ENCODE assay signal across 25 mouse cellular contexts in genomic region chr9:102344086-102344930, GRCm38 (mm10). TPM values are rescaled to one million over a fixed set of nuclear protein-coding genes. Genes with fewer than 3 reads are reported as not detected.
DNase-seq lines count a peak whose midpoint lies in the region; ATAC-seq and TF ChIP-seq lines count a peak whose summit lies in the region.
"Had no signal": no experiment of that assay in that cellular context is flagged by ENCODE, and none has a peak within 500 bp of the region (broad histone marks: within the 10 kb centered on the region; RNA-seq: fewer than 3 reads in every experiment).

No protein-coding gene starts in this region.

- peaks cover 25% of the 10 kb centered on the region for H3K4me1 ChIP-seq in forebrain, embryonic 10.5 days
- peaks cover 13% of the 10 kb centered on the region for H3K4me1 ChIP-seq in forebrain, embryonic 14.5 days (ENCODE audit: control insufficient read depth, insufficient read depth, low read length)
- no peaks in the 10 kb centered on the region for H3K4me1 ChIP-seq in liver, postnatal 0 days (ENCODE audit: insufficient read depth)
- H3K4me1 ChIP-seq in liver, embryonic 12.5 days, result no peaks in the 10 kb centered on the region
- H3K4me1 ChIP-seq in embryonic facial prominence, embryonic 10.5 days, result peaks cover 7% of the 10 kb centered on the region; the same call in 1 of the 2 replicates
- H3K4me1 ChIP-seq in hindbrain, postnatal 0 days (ENCODE audit: insufficient read depth, low read length), result peaks cover 3% of the 10 kb centered on the region; the same call in 1 of the 2 replicates
- H3K4me1 ChIP-seq: embryonic facial prominence, embryonic 15.5 days; intestine, embryonic 15.5 days; liver, embryonic 13.5 days; neural tube, embryonic 12.5 days had no signal

- no peak overlapping the region for H3K9ac ChIP-seq in forebrain, embryonic 14.5 days (ENCODE audit: low read length)
- H3K9ac ChIP-seq in liver, postnatal 0 days (replicated peaks), result no peak overlapping the region
- no peak overlapping the region for H3K9ac ChIP-seq in liver, embryonic 12.5 days
- no peak overlapping the region for H3K9ac ChIP-seq in hindbrain, postnatal 0 days (replicated peaks; ENCODE audit: low read length)
- H3K9ac ChIP-seq: embryonic facial prominence, embryonic 15.5 days; hindbrain, embryonic 15.5 days; intestine, embryonic 15.5 days; liver, embryonic 13.5 days; lung, embryonic 14.5 days; midbrain, embryonic 15.5 days; neural tube, embryonic 12.5 days had no signal

- no peak overlapping the region for H3K4me2 ChIP-seq in forebrain, embryonic 14.5 days (ENCODE audit: low read length)
- no peak overlapping the region for H3K4me2 ChIP-seq in liver, postnatal 0 days (ENCODE audit: low read depth, low read length)
- no peak overlapping the region for H3K4me2 ChIP-seq in liver, embryonic 12.5 days
- no peak overlapping the region for H3K4me2 ChIP-seq in hindbrain, postnatal 0 days (ENCODE audit: low read depth, low read length)
- H3K4me2 ChIP-seq: embryonic facial prominence, embryonic 15.5 days; hindbrain, embryonic 15.5 days; intestine, embryonic 15.5 days; liver, embryonic 13.5 days; lung, embryonic 14.5 days; midbrain, embryonic 15.5 days; neural tube, embryonic 12.5 days had no signal

- H3K36me3 ChIP-seq in forebrain, embryonic 10.5 days (replicated peaks), result no peaks in the 10 kb centered on the region
- H3K36me3 ChIP-seq in forebrain, embryonic 14.5 days (ENCODE audit: control insufficient read depth, insufficient read depth, low read length), result no peaks in the 10 kb centered on the region
- H3K36me3 ChIP-seq in liver, postnatal 0 days (replicated peaks; ENCODE audit: insufficient read depth, low read length), result no peaks in the 10 kb centered on the region
- H3K36me3 ChIP-seq in liver, embryonic 12.5 days, result no peaks in the 10 kb centered on the region
- no peaks in the 10 kb centered on the region for H3K36me3 ChIP-seq in embryonic facial prominence, embryonic 10.5 days (replicated peaks)
- no peaks in the 10 kb centered on the region for H3K36me3 ChIP-seq in hindbrain, postnatal 0 days (ENCODE audit: insufficient read depth, low read length)
- H3K36me3 ChIP-seq: embryonic facial prominence, embryonic 15.5 days; hindbrain, embryonic 15.5 days; intestine, embryonic 15.5 days; liver, embryonic 13.5 days; midbrain, embryonic 15.5 days; neural tube, embryonic 12.5 days had no signal

- WGBS in forebrain, embryonic 10.5 days, result 86% methylated on average over 10 of the region's 10 CpGs
- 71% methylated on average over 10 of the region's 10 CpGs for WGBS in forebrain, embryonic 14.5 days
- WGBS in liver, postnatal 0 days (ENCODE audit: insufficient replicate concordance), result 76% methylated on average over 10 of the region's 10 CpGs
- 66% methylated on average over 10 of the region's 10 CpGs for WGBS in liver, embryonic 12.5 days (ENCODE audit: insufficient replicate concordance)
- 85% methylated on average over 10 of the region's 10 CpGs for WGBS in embryonic facial prominence, embryonic 10.5 days
- 73% methylated on average over 10 of the region's 10 CpGs for WGBS in hindbrain, postnatal 0 days

- DNase-seq in forebrain, embryonic 10.5 days (ENCODE audit: extremely low spot score, low spot score), result peak; percentile 6
- DNase-seq in forebrain, embryonic 14.5 days (ENCODE audit: low spot score), result no peak
- peak; percentile 6 for DNase-seq in liver, postnatal 0 days
- DNase-seq in cerebellum, adult 9-10 months, result peak; percentile 70
- DNase-seq in embryonic facial prominence, embryonic 10.5 days (ENCODE audit: low spot score), result peak; percentile 5
- no peak for DNase-seq in hindbrain, postnatal 0 days (ENCODE audit: low spot score)
- DNase-seq: adrenal gland, postnatal 25 days; embryo, embryonic 11 days; gastrocnemius, postnatal 25 days; kidney, adult 8-10 months; kidney, postnatal 14 days; left cerebral cortex, postnatal 4 days; liver, embryonic 13.5 days; lung, embryonic 14.5 days; lung, postnatal 36 days; thymus, postnatal 25 days had no signal

- no peak for TF ChIP-seq EP300 in liver, postnatal 0 days (IDR thresholded peaks at IDR 0.05; ENCODE audit: low read depth)

- TF ChIP-seq CTCF in liver, postnatal 0 days (IDR thresholded peaks at IDR 0.05; ENCODE audit: low read depth), result no peak
- TF ChIP-seq CTCF in hindbrain, postnatal 0 days (IDR thresholded peaks at IDR 0.05; ENCODE audit: low read depth), result no peak

- no peak overlapping the region for H3K27ac ChIP-seq in forebrain, embryonic 10.5 days
- H3K27ac ChIP-seq in forebrain, embryonic 14.5 days (ENCODE audit: low read depth, low read length), result no peak overlapping the region
- H3K27ac ChIP-seq in liver, postnatal 0 days (ENCODE audit: low read depth), result no peak overlapping the region
- no peak overlapping the region for H3K27ac ChIP-seq in liver, embryonic 12.5 days
- H3K27ac ChIP-seq in embryonic facial prominence, embryonic 10.5 days (replicated peaks), result no peak overlapping the region
- H3K27ac ChIP-seq in hindbrain, postnatal 0 days, result no peak overlapping the region
- H3K27ac ChIP-seq: embryonic facial prominence, embryonic 15.5 days; hindbrain, embryonic 15.5 days; intestine, embryonic 15.5 days; liver, embryonic 13.5 days; midbrain, embryonic 15.5 days; neural tube, embryonic 12.5 days had no signal

- H3K9me3 ChIP-seq in forebrain, embryonic 10.5 days, result no peaks in the 10 kb centered on the region
- no peaks in the 10 kb centered on the region for H3K9me3 ChIP-seq in forebrain, embryonic 14.5 days (replicated peaks; ENCODE audit: control insufficient read depth, low read length)
- no peaks in the 10 kb centered on the region for H3K9me3 ChIP-seq in liver, postnatal 0 days (ENCODE audit: low read length)
- no peaks in the 10 kb centered on the region for H3K9me3 ChIP-seq in liver, embryonic 12.5 days (replicated peaks)
- no peaks in the 10 kb centered on the region for H3K9me3 ChIP-seq in embryonic facial prominence, embryonic 10.5 days
- H3K9me3 ChIP-seq in hindbrain, postnatal 0 days (ENCODE audit: low read length), result no peaks in the 10 kb centered on the region
- H3K9me3 ChIP-seq: embryonic facial prominence, embryonic 15.5 days; hindbrain, embryonic 15.5 days; intestine, embryonic 15.5 days; liver, embryonic 13.5 days; megakaryocyte, embryonic 14.5 days; midbrain, embryonic 15.5 days; neural tube, embryonic 12.5 days had no signal

- H3K4me3 ChIP-seq in forebrain, embryonic 10.5 days, result no peak overlapping the region
- H3K4me3 ChIP-seq in forebrain, embryonic 14.5 days (ENCODE audit: low read depth, low read length), result no peak overlapping the region
- H3K4me3 ChIP-seq in liver, postnatal 0 days (ENCODE audit: low read depth, low read length), result no peak overlapping the region
- H3K4me3 ChIP-seq in liver, embryonic 12.5 days, result no peak overlapping the region
- no peak overlapping the region for H3K4me3 ChIP-seq in embryonic facial prominence, embryonic 10.5 days
- H3K4me3 ChIP-seq in hindbrain, postnatal 0 days (ENCODE audit: low read length), result no peak overlapping the region
- H3K4me3 ChIP-seq: embryonic facial prominence, embryonic 15.5 days; hindbrain, embryonic 15.5 days; intestine, embryonic 15.5 days; liver, embryonic 13.5 days; megakaryocyte, embryonic 14.5 days; midbrain, embryonic 15.5 days; neural tube, embryonic 12.5 days had no signal

- no peak for ATAC-seq in forebrain, embryonic 14.5 days
- no peak for ATAC-seq in liver, postnatal 0 days
- no peak for ATAC-seq in liver, embryonic 12.5 days
- no peak for ATAC-seq in frontal cortex, adult (ENCODE audit: low TSS enrichment)
- no peak for ATAC-seq in hindbrain, postnatal 0 days
- ATAC-seq: intestine, embryonic 15.5 days; midbrain, embryonic 15.5 days had no signal

- H3K27me3 ChIP-seq in forebrain, embryonic 10.5 days (ENCODE audit: poor library complexity, severe bottlenecking), result peaks cover 42% of the 10 kb centered on the region
- H3K27me3 ChIP-seq in forebrain, embryonic 14.5 days (replicated peaks; ENCODE audit: control insufficient read depth, insufficient read depth, low read length), result no peaks in the 10 kb centered on the region; the same call in 1 of the 2 replicates
- H3K27me3 ChIP-seq in liver, postnatal 0 days (ENCODE audit: insufficient read depth, low read length), result no peaks in the 10 kb centered on the region
- peaks cover 27% of the 10 kb centered on the region; the same call in 1 of the 2 replicates for H3K27me3 ChIP-seq in liver, embryonic 12.5 days (replicated peaks)
- H3K27me3 ChIP-seq in embryonic facial prominence, embryonic 10.5 days (replicated peaks; ENCODE audit: low read depth, poor library complexity, severe bottlenecking), result peaks cover 30% of the 10 kb centered on the region
- no peaks in the 10 kb centered on the region for H3K27me3 ChIP-seq in hindbrain, postnatal 0 days (ENCODE audit: insufficient read depth, low read length)
- H3K27me3 ChIP-seq: hindbrain, embryonic 15.5 days; midbrain, embryonic 15.5 days had no signal

RNA-seq across cellular contexts. Expression of gene Ephb1, which starts 10.2 kb away (rescaled TPM):
- polyA plus RNA-seq in forebrain, embryonic 10.5 days (2016; fragmentation: Nextera tagmentation; extraction: Ambion mirVana), result 9.1 and 11.0 TPM in 2 replicates
- polyA plus RNA-seq in forebrain, embryonic 14.5 days (2014; fragmentation: Nextera tagmentation; extraction: Ambion mirVana), result 27.8 and 32.5 TPM in 2 replicates
- 0.24 and 0.28 TPM in 2 replicates for polyA plus RNA-seq in liver, postnatal 0 days (2015; fragmentation: Nextera tagmentation; extraction: Ambion mirVana)
- polyA plus RNA-seq in liver, embryonic 12.5 days (2016; fragmentation: Nextera tagmentation; extraction: Ambion mirVana), result 0.42 and 0.44 TPM in 2 replicates
- polyA plus RNA-seq in embryonic facial prominence, embryonic 10.5 days (2016; fragmentation: Nextera tagmentation; extraction: Ambion mirVana), result 4.7 and 6.1 TPM in 2 replicates
- total RNA-seq in hindbrain, postnatal 0 days (2014; rRNA removed), result 50.3 and 60.1 TPM in 2 replicates
- polyA plus RNA-seq in hindbrain, postnatal 0 days (2015; fragmentation: Nextera tagmentation; extraction: Ambion mirVana), result 34.7 and 39.6 TPM in 2 replicates
- total RNA-seq: hematopoietic stem cell, adult 5-6 weeks had no signal

Comparison
In these comparisons a context has a peak if more than half of its experiments do, and no peak if none do; other contexts are left out.
1. DNase-seq: peak in forebrain, embryonic 10.5 days (single experiment), liver, postnatal 0 days (single experiment), cerebellum, adult 9-10 months (single experiment) and embryonic facial prominence, embryonic 10.5 days (single experiment); none in forebrain, embryonic 14.5 days (single experiment) and hindbrain, postnatal 0 days (single experiment).